Mouse (Mus musculus) forebrain, embryonic 12.5 days (tissue): Measurements from ENCODE around the gene Flnc. TPM values are rescaled to one million over a fixed set of nuclear protein-coding genes. Genes with fewer than 3 reads are reported as not detected.

Source experiments
- ATAC-seq: fragments of 200-750 bp; cut with Nextera tagmentation; 2 replicates; pipeline ENCODE4 v1.8.0; 2017; ENCODE audit warnings: moderate TSS enrichment; ENCODE audit not compliant: low FRiP score
- H3K27ac ChIP-seq: fragments of 300-500 bp; sonication (generic); 2 replicates; pipeline ENCODE4 v1.5.1; 2016; ENCODE audit warnings: mild to moderate bottlenecking
- H3K27me3 ChIP-seq: fragments of 300-500 bp; sonication (generic); 2 replicates; pipeline ENCODE4 v1.6.1; 2016; ENCODE audit warnings: mild to moderate bottlenecking
- H3K36me3 ChIP-seq: fragments of 300-500 bp; sonication (generic); replicated peaks from 2 replicates; pipeline ENCODE4 v1.6.1; 2016; ENCODE audit warnings: mild to moderate bottlenecking
- H3K4me1 ChIP-seq: fragments of 300-500 bp; sonication (generic); 2 replicates; pipeline ENCODE4 v1.6.1; 2016
- H3K4me2 ChIP-seq: fragments of 300-500 bp; sonication (generic); 2 replicates; pipeline ENCODE4 v1.6.1; 2016; ENCODE audit warnings: mild to moderate bottlenecking, moderate library complexity
- H3K4me3 ChIP-seq: fragments of 300-500 bp; sonication (generic); replicated peaks from 2 replicates; pipeline ENCODE4 v1.5.1; 2016; ENCODE audit warnings: mild to moderate bottlenecking
- H3K9ac ChIP-seq: fragments of 300-500 bp; sonication (generic); 2 replicates; pipeline ENCODE4 v1.6.1; 2016; ENCODE audit warnings: mild to moderate bottlenecking
- H3K9me3 ChIP-seq: fragments of 300-500 bp; sonication (generic); 2 replicates; pipeline ENCODE4 v1.6.1; 2016
- WGBS: fragments of 180-500 bp; shearing (Covaris S2); methylation state at CpG from one replicate; pipeline ENCODE4 v1.1.7; 2016; 5-methylcytosine and 5-hydroxymethylcytosine counted together
- microRNA-seq: library from miRNA; unstranded; fragments of <30 nt; microRNA quantifications from one replicate; pipeline ENCODE4, GENCODE M21; 2017
- polyA plus RNA-seq: library from polyadenylated mRNA; unstranded; fragments of >200 nt; fragmentation: Nextera tagmentation; extraction: Ambion mirVana; gene quantifications from 2 replicates; pipeline ENCODE4 v1.2.1, GENCODE M21; 2016

The Flnc gene
- polyA plus RNA-seq, 1 experiment from 2014 or later = 4.5 TPM

- Histone ChIP-seq H3K4me1 (no peaks in the 10 kb centered on the region), H3K4me3 (no peak overlapping the region), H3K36me3 (no peaks in the 10 kb centered on the region), H3K4me2 (no peak overlapping the region), H3K9me3 (no peaks in the 10 kb centered on the region), H3K9ac (no peak overlapping the region), H3K27ac (no peak overlapping the region), H3K27me3 (peaks cover 47% of the 10 kb centered on the region)
- WGBS = 89% methylated on average over 6 of the region's 6 CpGs
- ATAC-seq = no peak
Observed at GRCm38 (mm10) chr6:29500810-29501209, 67.8 kb downstream of the Flnc start.

GRCm38 (mm10) chr6:29501599-29501998 lies 68.5 kb downstream of the Flnc start:
- ATAC-seq = no peak
- no peak overlapping the region for H3K4me3 ChIP-seq
- H3K27ac ChIP-seq = no peak overlapping the region
- 94% methylated on average over 1 of the region's 1 CpGs for WGBS
- no peak overlapping the region for H3K4me2 ChIP-seq
- H3K9me3 ChIP-seq = no peaks in the 10 kb centered on the region
- no peaks in the 10 kb centered on the region for H3K4me1 ChIP-seq
- no peaks in the 10 kb centered on the region for H3K36me3 ChIP-seq
- no peak overlapping the region for H3K9ac ChIP-seq
- peaks cover 47% of the 10 kb centered on the region for H3K27me3 ChIP-seq

DNA sequence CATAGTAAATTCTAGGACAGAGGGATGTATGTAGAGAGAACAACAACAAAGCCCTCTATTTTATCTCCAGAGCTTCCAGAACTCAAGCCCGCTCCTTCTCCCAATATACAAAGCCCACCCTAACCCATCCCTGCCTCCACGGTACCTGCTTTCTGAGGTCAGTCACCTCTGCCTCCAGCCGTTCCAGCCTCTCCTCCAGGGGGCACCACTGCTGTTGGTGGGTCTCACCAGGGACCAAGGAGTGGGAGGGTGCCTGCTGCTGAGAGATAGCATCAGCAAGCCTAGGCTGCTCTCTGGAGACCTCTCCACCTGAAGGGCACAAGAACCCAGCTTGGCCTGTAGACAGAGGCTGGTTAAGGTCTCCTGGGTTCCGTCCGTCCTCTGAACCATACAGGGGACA lies 72.4 kb downstream of the Flnc start:
- no peak overlapping the region for H3K4me2 ChIP-seq
- H3K4me3 ChIP-seq = no peak overlapping the region
- WGBS = 91% methylated on average over 5 of the region's 5 CpGs
- H3K4me1 ChIP-seq = peaks cover 13% of the 10 kb centered on the region
- ATAC-seq = no peak
- peaks cover 60% of the 10 kb centered on the region for H3K27me3 ChIP-seq
- no peaks in the 10 kb centered on the region for H3K36me3 ChIP-seq
- no peak overlapping the region for H3K27ac ChIP-seq
- no peak overlapping the region for H3K9ac ChIP-seq
- no peaks in the 10 kb centered on the region for H3K9me3 ChIP-seq

DNA sequence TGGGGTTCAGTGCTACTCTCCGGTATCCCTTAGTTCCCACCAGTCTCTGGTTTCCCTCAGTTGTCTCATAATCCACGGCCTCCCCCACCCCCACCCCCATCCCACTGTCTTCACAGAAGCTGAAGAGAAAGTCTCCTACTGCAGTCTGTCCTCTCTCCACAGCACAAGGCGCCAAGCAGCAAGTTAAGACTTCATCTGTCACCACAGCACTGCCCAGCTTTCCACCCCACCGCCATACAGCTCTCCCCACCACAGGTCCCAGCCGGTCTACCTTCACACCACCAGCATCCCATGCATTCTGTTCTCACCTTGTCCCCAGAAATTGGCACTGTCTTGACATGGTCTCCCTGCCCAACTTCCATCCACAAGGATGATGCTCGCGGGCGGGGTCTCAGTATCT lies 73.8 kb downstream of the Flnc start:
- H3K4me2 ChIP-seq = peak overlapping the region; percentile 67
- H3K4me1 ChIP-seq = peaks cover 13% of the 10 kb centered on the region
- peaks cover 61% of the 10 kb centered on the region for H3K27me3 ChIP-seq
- H3K9ac ChIP-seq = no peak overlapping the region
- ATAC-seq = 0 out of 2 replicates have a peak, but pooled peaks have one; percentile 20
- WGBS = 26% methylated on average over 8 of the region's 8 CpGs
- no peak overlapping the region for H3K27ac ChIP-seq
- peak overlapping the region; percentile 47 for H3K4me3 ChIP-seq
- no peaks in the 10 kb centered on the region for H3K36me3 ChIP-seq
- H3K9me3 ChIP-seq = no peaks in the 10 kb centered on the region

- Histone ChIP-seq H3K9me3 (no peaks in the 10 kb centered on the region), H3K27me3 (peaks cover 66% of the 10 kb centered on the region), H3K36me3 (no peaks in the 10 kb centered on the region), H3K9ac (peak within 1 kb of the TSS; percentile 36; the same call in 1 of the 2 replicates), H3K4me3 (peak within 1 kb of the TSS; percentile 47), H3K4me2 (peak within 1 kb of the TSS; percentile 67), H3K27ac (no peak within 1 kb of the TSS), H3K4me1 (peaks cover 13% of the 10 kb centered on the region)
- peak; percentile 63 for ATAC-seq
- under 1% methylated on average over 47 of the region's 47 CpGs for WGBS
Observed at GRCm38 (mm10) chr6:29507447-29508309, 74.6 kb downstream of the Flnc start, which contains the start of gene Kcp. Gene Kcp (minus strand): TSS chr6:29507952.

- Histone ChIP-seq H3K9me3 (no peaks in the 10 kb centered on the region), H3K4me2 (no peak overlapping the region), H3K27me3 (peaks cover 66% of the 10 kb centered on the region), H3K27ac (no peak overlapping the region), H3K9ac (no peak overlapping the region), H3K4me3 (no peak overlapping the region), H3K4me1 (peaks cover 24% of the 10 kb centered on the region), H3K36me3 (no peaks in the 10 kb centered on the region)
- 35% methylated on average over 2 of the region's 2 CpGs for WGBS
- no peak for ATAC-seq
Observed at GRCm38 (mm10) chr6:29509086-29509485, 76.0 kb downstream of the Flnc start.

Small RNA genes lying within 50 kb of the gene (microRNA-seq; reads per million reads assigned to microRNA genes)
- gene Gm26220 (not detected), gene Gm44354 (not detected)

Other genes with a start within 250 kb of the Flnc start
- 36.3 and 39.8 TPM in 2 replicates for gene Impdh1, start 216.9 kb upstream of the Flnc start, polyA plus RNA-seq
- gene Hilpda, start 160.8 kb upstream of the Flnc start, polyA plus RNA-seq = 31.3 and 32.5 TPM in 2 replicates
- 0.56 and 0.77 TPM in 2 replicates for gene Fam71f2, start 153.7 kb upstream of the Flnc start, polyA plus RNA-seq
- gene Fam71f1, start 114.1 kb upstream of the Flnc start, polyA plus RNA-seq = not detected in 2 replicates
- gene Calu, start 85.2 kb upstream of the Flnc start, polyA plus RNA-seq = 192 and 207 TPM in 2 replicates
- gene Opn1sw, start 44.8 kb upstream of the Flnc start, polyA plus RNA-seq = 0.23 and 0.37 TPM in 2 replicates
- gene Ccdc136, start 36.9 kb upstream of the Flnc start, polyA plus RNA-seq = 27.2 and 29.9 TPM in 2 replicates
- 196 and 197 TPM in 2 replicates for gene Atp6v1f, start 34.5 kb downstream of the Flnc start, polyA plus RNA-seq
- 0.37 TPM in 1 of 2 replicates, not detected in the other for gene Atp6v1fnb, start 38.2 kb downstream of the Flnc start, polyA plus RNA-seq
- 9.4 and 10.8 TPM in 2 replicates for gene Kcp, start 74.7 kb downstream of the Flnc start, polyA plus RNA-seq
- 0.95 and 1.3 TPM in 2 replicates for gene Irf5, start 93.4 kb downstream of the Flnc start, polyA plus RNA-seq
- gene Tnpo3, start 176.6 kb downstream of the Flnc start, polyA plus RNA-seq = 119 and 123 TPM in 2 replicates